Mouse (Mus musculus): ENCODE data around the gene Sez6.

Sez6 gene

GRCm38 (mm10) chr11:77906747-77907174 is 23.8 kb upstream of the Sez6 start:
- no peak for DNase-seq

- DNase-seq, result no peak
These were observed 22.1 kb upstream of the Sez6 start for GRCm38 (mm10) chr11:77908468-77908867.

GRCm38 (mm10) chr11:77909376-77909775 is 21.2 kb upstream of the Sez6 start:
- DNase-seq, result no peak

GRCm38 (mm10) chr11:77909776-77910175 is 20.8 kb upstream of the Sez6 start:
- no peak for DNase-seq

GRCm38 (mm10) chr11:77913505-77913904 is 17.1 kb upstream of the Sez6 start:
- no peak for DNase-seq

- DNase-seq, result no peak
These were observed 15.9 kb upstream of the Sez6 start for GRCm38 (mm10) chr11:77914598-77915260.

GRCm38 (mm10) chr11:77916741-77917140 is 13.9 kb upstream of the Sez6 start:
- DNase-seq, result no peak

- no peak for DNase-seq
These were observed 13.4 kb upstream of the Sez6 start for GRCm38 (mm10) chr11:77917166-77917565.

- no peak for DNase-seq
These were observed 7.3 kb upstream of the Sez6 start for GRCm38 (mm10) chr11:77923285-77923684.

- no peak for DNase-seq
These were observed 4.6 kb upstream of the Sez6 start for GRCm38 (mm10) chr11:77925836-77926657.

- DNase-seq, result no peak
These were observed 3.9 kb upstream of the Sez6 start for GRCm38 (mm10) chr11:77926666-77927065.

- DNase-seq, result no peak
These were observed 2.8 kb upstream of the Sez6 start for GRCm38 (mm10) chr11:77927837-77928236.

- DNase-seq, result no peak
These were observed 1.2 kb downstream of the Sez6 start for GRCm38 (mm10) chr11:77931541-77932433.

- no peak for DNase-seq
These were observed 2.0 kb downstream of the Sez6 start for GRCm38 (mm10) chr11:77932576-77932975.

GRCm38 (mm10) chr11:77934111-77934521 is 3.5 kb downstream of the Sez6 start:
- DNase-seq, result no peak

- no peak for DNase-seq
These were observed 4.1 kb downstream of the Sez6 start for GRCm38 (mm10) chr11:77934568-77935311.

- DNase-seq, result no peak
These were observed 6.2 kb downstream of the Sez6 start for GRCm38 (mm10) chr11:77936846-77937245.

GRCm38 (mm10) chr11:77937649-77938410 is 7.2 kb downstream of the Sez6 start:
- no peak for DNase-seq

- DNase-seq, result no peak
These were observed 11.6 kb downstream of the Sez6 start for GRCm38 (mm10) chr11:77942230-77942629.

GRCm38 (mm10) chr11:77947860-77948259 is 17.3 kb downstream of the Sez6 start:
- no peak for DNase-seq

GRCm38 (mm10) chr11:77950125-77950685 is 19.6 kb downstream of the Sez6 start:
- DNase-seq, result no peak

Measured in thymus, postnatal 25 days (tissue).